Mouse (Mus musculus) urinary bladder, adult 18-20 months (tissue): ENCODE measurements around the gene Xaf1.

Experiments used
- DNase-seq, 2 experiments: peaks; one replicate each; pipeline ENCODE4 v3.0.0; 2022; ENCODE audit warnings: low spot score in 2 of 2, mixed read lengths in 2 of 2

Gene Xaf1

DNA sequence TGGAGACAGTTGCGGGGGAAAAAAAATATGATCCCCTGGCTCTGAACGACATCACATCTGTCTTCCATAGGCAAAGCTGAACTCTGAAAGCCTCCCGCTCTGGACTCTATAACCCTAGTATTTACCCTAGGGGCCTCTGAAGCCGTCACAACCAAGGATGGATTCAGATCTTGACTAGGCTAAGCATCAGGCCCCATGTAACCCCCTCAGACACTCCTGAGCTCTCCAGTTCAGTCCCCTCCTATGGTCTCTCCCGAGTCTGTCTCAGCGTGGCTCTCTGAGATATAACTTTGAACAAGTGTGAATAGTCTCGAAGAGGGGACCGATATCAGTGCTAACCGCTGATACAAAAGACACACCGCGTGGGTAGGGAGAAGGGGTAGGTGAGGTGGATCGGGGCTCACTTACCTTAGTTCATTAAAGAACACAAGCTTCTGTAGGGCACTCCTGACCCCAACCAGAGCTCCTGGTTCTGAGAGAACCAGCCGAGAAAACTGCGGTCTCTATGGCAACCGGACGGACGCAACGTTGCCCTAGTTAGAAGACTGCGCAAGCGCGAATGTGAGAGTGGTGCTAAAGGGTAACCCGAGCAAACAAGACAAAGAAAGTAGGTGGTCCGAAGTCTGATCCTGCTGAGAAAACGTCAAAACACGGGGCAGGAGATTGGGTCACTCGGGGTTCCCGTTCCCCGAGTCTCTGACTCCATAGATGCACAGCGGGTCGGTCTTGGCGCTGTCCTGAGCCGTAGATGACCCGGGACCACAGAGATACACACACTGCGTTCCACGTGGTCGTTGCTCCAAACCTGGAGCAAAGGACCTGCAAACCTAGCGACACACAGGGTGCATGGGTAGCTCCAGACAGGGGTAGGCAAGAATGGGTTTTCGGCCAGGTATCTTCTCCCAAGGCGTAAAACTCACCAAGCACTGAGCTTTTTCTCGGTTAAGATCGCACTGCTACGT, 60.2 kb downstream of the Xaf1 start:
- peak in 1 of 2 experiments; percentile 25 for DNase-seq

DNA sequence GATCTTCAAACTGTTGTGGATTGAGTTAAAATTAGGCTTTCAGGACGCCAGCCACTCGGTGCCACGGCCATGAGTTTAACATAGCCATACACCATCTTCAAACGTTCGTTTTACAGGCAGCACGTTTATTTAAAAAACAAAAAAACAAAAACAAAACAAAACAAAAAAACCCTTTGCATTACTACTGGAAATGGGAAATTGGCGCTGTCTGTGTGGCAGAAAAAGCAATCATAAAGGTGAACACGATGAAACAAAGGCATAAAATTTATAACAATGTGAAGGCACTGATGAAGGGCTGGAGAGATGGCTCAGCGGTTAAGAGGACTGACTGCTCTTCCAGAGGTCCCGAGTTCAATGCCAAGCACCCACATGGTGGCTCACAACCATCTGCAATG, 60.9 kb downstream of the Xaf1 start, which contains the start of gene Tekt1:
Tekt1 (minus strand) TSS at position 96 of the 395 bp plus-strand sequence.
- no peak for DNase-seq
